Mouse (Mus musculus) embryonic fibroblast, embryonic 13.5 days (primary cell): ENCODE data around the gene Nkx3-2. TPM values are rescaled to one million over a fixed set of nuclear protein-coding genes. Genes with fewer than 3 reads are reported as not detected.
A peak's percentile ranks its signal among the peaks of the same experiment; 100 is the strongest.

ENCODE experiments used
- H3K27ac ChIP-seq: 2 replicates; pipeline ENCODE4 v1.5.1; 2012; ENCODE audit warnings: low read length, control low read depth, inconsistent platforms; ENCODE audit not compliant: insufficient read depth
- H3K4me1 ChIP-seq: 2 replicates; pipeline ENCODE4 v1.6.1; 2011; ENCODE audit warnings: low read length; ENCODE audit not compliant: control insufficient read depth, insufficient read depth
- H3K4me3 ChIP-seq: 2 replicates; pipeline ENCODE4 v1.5.1; 2011; ENCODE audit warnings: mild to moderate bottlenecking, control low read depth, low read length; ENCODE audit not compliant: insufficient read depth
- CTCF ChIP-seq: IDR thresholded peaks from 2 replicates; pipeline ENCODE4 v1.5.1; 2011; ENCODE audit warnings: mild to moderate bottlenecking, control low read depth, low read length, moderate library complexity, borderline replicate concordance; ENCODE audit not compliant: insufficient read depth
- POLR2A ChIP-seq: IDR thresholded peaks from 2 replicates; pipeline ENCODE4 v1.6.1; 2011; ENCODE audit warnings: low read depth, mild to moderate bottlenecking, control low read depth, low read length, moderate library complexity
- polyA plus RNA-seq: library from polyadenylated mRNA; stranded (reverse); fragments of >200 nt; gene quantifications from 2 replicates; pipeline ENCODE4 v1.2.4, GENCODE M21; 2011; ENCODE audit warnings: low read depth; ENCODE audit not compliant: missing spikeins, insufficient read length

Gene Nkx3-2
- 0.67 and 1.0 TPM in 2 replicates for polyA plus RNA-seq

DNA sequence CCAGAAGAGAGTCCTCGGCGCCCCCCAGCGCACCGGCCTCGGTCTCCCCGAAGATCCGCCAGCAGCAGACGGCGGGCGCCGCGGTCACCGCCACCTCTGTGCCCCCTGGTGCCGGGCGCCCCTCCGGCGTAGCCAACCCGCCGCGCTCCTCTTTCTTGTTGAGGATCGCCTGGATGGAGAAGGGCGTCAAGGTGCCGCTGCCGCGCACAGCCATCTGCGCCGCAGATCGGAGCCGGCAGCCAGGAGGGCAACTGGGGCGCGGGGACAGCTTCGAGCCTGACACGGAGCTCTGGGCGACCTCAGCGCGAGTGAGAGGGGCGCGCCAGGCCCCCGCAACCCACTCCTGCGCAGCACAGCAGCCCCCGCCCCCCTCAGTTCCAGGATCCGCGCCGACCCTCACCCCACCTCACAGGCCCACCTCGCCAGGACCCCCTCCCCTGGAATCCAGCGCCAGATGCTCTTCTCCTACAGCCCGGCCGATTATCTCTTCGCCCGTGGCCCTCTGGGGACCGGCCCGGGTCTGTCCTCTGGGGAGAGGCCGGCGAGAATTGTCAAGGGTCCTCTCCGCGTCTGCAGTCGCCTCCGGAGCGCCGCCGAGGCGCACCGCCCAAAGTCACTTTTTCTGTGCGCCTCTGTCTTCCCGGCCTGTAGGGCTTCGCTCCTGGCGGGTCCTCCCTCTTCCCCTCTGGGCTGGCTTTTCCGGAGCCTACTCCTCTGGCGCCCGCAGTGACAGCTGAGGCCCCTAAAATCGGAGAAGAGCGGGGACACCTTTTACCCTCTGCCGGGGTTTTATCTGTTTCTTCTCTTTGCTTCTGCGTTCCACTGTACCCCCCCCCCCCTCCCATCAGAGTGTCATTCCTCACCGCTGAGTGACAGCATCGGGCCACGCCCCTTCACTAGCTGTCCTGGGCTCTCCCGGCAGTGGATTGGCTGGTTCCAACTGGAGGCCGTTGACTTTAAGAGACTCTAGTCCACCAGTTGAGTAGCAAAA is at the start of gene Nkx3-2:
Gene Nkx3-2, minus strand, starts transcription at position 771 of the 991 bp plus-strand sequence.
- Histone ChIP-seq H3K4me3 (peak within 1 kb of the TSS; percentile 49), H3K4me1 (no peaks in the 10 kb centered on the region), H3K27ac (no peak within 1 kb of the TSS)
- no peak for TF ChIP-seq CTCF
- no peak for TF ChIP-seq POLR2A

DNA sequence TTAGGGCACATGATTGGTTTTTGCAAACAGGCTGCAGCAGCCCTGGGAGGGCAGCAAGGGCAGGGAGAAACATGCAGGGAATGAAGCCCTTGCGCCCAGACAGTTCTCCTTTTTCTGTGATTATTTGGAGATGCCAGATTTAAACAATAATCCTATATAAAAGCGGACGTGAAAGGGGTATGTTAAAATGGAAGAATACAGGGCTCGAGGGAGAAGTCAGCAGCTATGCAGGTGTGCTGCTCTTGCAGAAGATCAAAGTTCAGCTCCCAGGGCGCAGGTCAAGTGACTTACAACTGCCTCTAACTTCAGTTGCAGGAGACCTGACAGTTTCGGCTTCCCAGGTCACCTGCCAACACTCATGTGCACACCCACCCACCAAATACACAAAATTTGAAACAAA is 48.2 kb upstream of the Nkx3-2 start:
- Histone ChIP-seq H3K4me3 (no peak overlapping the region), H3K27ac (no peak overlapping the region), H3K4me1 (no peaks in the 10 kb centered on the region)
- TF ChIP-seq CTCF = no peak
- no peak for TF ChIP-seq POLR2A

DNA sequence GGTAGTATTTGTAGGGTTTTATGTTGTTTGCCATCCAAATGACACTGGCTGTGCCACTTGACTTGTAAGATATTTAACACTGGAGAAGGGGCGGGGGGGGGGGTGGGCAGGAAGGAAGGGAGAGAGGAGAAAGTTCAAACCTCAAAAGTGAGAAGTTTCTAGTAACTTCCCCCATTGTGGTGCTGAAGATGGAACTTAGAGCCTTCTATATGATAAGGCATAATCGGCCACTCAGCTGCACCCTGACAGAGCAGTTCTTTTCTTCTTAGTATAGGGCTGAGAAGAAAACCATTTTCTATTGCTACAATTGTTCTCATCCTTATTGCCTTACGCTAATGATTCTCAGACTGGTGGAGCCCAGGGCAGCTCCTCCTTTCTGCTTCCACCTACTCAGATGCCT is 47.0 kb upstream of the Nkx3-2 start:
- no peak overlapping the region for H3K27ac ChIP-seq
- H3K4me1 ChIP-seq = no peaks in the 10 kb centered on the region
- TF ChIP-seq CTCF = no peak
- TF ChIP-seq POLR2A = no peak
- H3K4me3 ChIP-seq = no peak overlapping the region

DNA sequence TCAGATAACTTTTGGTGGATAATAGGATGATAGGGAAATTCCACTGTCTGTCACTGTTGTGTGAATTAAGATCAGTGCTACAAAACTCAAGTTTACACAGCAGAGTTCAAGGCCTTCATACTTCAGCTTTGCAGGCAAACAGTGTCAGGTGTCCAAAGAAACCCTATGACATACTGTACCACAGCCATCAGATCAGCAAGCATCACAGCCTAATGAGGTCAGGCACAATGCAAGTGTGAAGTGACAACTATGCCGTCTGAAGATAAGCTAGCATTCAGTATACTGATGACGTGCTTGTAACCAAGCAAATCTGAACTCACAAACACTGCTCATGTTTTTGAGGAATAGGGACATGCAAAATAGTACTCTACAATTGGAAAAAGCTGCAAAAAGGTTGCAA is 43.1 kb upstream of the Nkx3-2 start:
- no peak for TF ChIP-seq POLR2A
- H3K27ac ChIP-seq = no peak overlapping the region
- H3K4me3 ChIP-seq = no peak overlapping the region
- H3K4me1 ChIP-seq = no peaks in the 10 kb centered on the region

DNA sequence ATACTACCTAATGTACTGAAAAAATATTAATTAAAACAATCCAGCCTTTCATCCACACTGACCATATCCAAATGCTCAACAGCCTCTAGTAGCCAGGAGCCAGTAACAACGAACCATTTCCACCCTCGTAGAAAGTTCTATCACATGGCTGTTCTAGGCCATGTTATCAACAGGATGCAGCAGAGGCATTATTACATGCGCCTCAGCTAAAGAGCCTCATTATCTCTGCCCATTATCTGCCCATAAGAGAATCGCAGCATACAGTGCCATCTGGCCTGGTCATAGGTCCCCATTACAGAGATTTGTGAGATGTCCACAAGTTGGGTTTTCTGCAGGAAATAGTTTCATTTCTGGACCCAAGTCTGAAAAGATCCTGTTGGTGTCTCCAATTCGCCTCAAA is 41.9 kb upstream of the Nkx3-2 start:
- Histone ChIP-seq H3K4me1 (no peaks in the 10 kb centered on the region), H3K4me3 (no peak overlapping the region)

DNA sequence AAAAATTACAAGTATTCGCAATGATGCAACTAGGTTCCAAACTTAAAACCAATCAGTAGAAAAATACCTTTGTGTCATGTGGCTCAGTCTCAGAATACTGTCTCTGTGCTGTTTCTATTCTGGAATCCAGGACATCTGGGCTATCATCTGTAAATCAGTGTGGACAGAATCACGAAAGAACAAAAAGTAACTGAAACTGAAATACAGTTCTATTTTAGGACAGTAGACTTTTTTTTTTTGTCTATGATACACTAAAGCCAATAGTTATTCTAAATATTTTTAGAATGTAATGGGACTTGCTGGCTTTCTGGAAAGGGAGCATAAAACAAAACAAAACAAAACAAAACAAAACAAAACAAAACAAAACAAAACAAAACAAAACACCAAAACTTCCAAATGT is 40.8 kb upstream of the Nkx3-2 start:
- Histone ChIP-seq H3K4me3 (no peak overlapping the region), H3K4me1 (no peaks in the 10 kb centered on the region), H3K27ac (no peak overlapping the region)
- TF ChIP-seq CTCF (no peak), POLR2A (no peak)

More for the DNA sequence above, 41.9 kb upstream of the Nkx3-2 start:
- H3K27ac ChIP-seq = no peak overlapping the region
- TF ChIP-seq CTCF = no peak
- no peak for TF ChIP-seq POLR2A

DNA sequence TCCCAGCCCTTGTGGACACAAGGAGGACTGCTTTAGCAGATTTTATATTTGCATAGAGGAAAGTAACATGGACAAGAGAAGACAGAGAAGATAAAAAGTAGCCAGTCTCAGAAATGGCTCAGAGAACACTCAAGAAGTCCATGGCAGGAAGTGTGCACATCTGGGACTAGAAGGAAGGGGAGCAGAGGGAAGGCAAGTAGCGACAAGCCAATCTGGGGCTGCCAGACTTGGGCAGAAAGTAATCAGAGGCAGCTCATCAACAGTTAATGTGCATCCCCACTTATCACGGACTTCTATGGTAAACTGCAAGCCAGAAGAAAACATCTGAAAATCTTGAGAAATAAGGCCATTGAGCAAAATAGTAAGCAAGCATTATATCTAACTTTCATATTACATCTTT is 40.3 kb upstream of the Nkx3-2 start:
- Histone ChIP-seq H3K4me1 (no peaks in the 10 kb centered on the region), H3K4me3 (no peak overlapping the region), H3K27ac (no peak overlapping the region)
- no peak for TF ChIP-seq CTCF
- no peak for TF ChIP-seq POLR2A

DNA sequence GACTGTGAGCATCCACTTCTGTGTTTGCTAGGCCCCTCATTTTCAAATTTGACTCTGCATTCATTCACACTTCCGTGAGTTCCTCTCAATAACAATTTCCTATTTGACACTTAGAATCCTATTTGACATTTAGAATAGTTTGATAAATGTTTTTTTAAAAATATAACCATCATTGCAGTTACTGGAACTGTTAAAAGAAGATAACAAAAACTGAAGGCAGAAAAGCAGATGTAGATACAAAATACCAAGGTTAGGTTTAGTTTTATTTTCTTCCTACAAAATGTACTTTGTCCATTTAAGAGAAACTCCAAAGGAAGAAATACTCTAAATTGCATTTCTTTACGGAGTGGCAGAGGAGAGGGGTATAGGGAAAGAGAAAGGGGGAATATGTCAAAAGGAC is 37.3 kb upstream of the Nkx3-2 start:
- Histone ChIP-seq H3K4me1 (no peaks in the 10 kb centered on the region), H3K4me3 (no peak overlapping the region), H3K27ac (no peak overlapping the region)
- TF ChIP-seq CTCF = no peak

DNA sequence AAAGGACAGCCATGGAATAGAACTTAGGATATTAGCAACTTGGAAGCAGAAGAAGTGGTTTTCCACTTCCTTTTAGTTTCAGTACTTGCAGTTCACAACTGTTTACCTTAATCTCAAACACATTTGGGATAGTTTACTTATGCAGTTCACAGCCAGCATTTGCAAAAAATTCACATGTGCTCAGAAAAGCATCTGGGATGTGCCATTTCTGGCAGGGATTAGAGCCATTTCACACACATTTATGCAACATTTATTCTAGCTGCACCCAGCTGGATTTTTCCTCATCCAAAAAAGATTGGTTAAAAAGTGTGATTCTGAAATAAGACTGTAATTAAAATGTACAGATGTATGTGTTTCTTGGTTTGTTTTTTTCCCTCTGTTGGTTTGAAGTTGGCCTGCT is 30.1 kb upstream of the Nkx3-2 start:
- Histone ChIP-seq H3K4me3 (no peak overlapping the region), H3K4me1 (no peaks in the 10 kb centered on the region), H3K27ac (no peak overlapping the region)
- TF ChIP-seq POLR2A = no peak
- no peak for TF ChIP-seq CTCF

DNA sequence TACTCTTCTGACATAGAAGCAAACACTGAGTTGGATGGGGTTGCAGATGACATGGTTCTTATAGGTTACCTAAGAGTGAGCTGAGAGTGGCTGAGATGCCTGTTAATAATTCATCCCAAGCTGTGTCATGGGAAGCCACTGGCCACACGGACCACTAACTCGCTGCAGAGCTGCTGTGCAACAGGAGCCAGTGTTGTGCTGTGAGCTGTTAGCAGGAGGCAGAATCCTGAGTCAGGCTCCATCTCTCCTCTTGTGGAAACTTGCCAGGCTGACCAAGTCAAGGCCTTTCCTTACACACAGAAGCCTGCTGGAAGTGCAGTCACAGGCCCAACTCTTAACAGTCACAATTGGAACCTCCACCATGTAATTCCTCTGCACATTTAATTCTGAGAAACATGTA is 26.2 kb upstream of the Nkx3-2 start:
- H3K4me3 ChIP-seq = no peak overlapping the region
- no peaks in the 10 kb centered on the region for H3K4me1 ChIP-seq
- TF ChIP-seq POLR2A = no peak
- TF ChIP-seq CTCF = no peak
- H3K27ac ChIP-seq = no peak overlapping the region
